Mouse (Mus musculus) midbrain, embryonic 11.5 days (tissue): Measurements from ENCODE around the gene Zdhhc17. TPM values are rescaled to one million over a fixed set of nuclear protein-coding genes. Genes with fewer than 3 reads are reported as not detected.

Source experiments
- ATAC-seq: fragments of 200-750 bp; cut with Nextera tagmentation; 2 replicates; pipeline ENCODE4 v1.8.0; 2017; ENCODE audit warnings: moderate TSS enrichment, moderate library complexity; ENCODE audit not compliant: low FRiP score
- DNase-seq: peaks from one replicate; pipeline ENCODE4 v3.0.0; 2015; ENCODE audit warnings: low spot score; ENCODE audit errors: missing footprints
- H3K27ac ChIP-seq: fragments of 300-500 bp; sonication (generic); 2 replicates; pipeline ENCODE4 v1.5.1; 2014; ENCODE audit warnings: low read depth, low read length
- H3K27me3 ChIP-seq: fragments of 300-500 bp; sonication (generic); 2 replicates; pipeline ENCODE4 v1.6.1; 2014; ENCODE audit warnings: mild to moderate bottlenecking, low read length, moderate library complexity, mixed read lengths; ENCODE audit not compliant: control insufficient read depth, insufficient read depth
- H3K36me3 ChIP-seq: fragments of 300-500 bp; sonication (generic); 2 replicates; pipeline ENCODE4 v1.6.1; 2014; ENCODE audit warnings: mild to moderate bottlenecking, low read length, moderate library complexity, mixed read lengths; ENCODE audit not compliant: control insufficient read depth, insufficient read depth
- H3K4me1 ChIP-seq: fragments of 300-500 bp; sonication (generic); 2 replicates; pipeline ENCODE4 v1.6.1; 2014; ENCODE audit warnings: low read length; ENCODE audit not compliant: control insufficient read depth, insufficient read depth
- H3K4me2 ChIP-seq: fragments of 300-500 bp; sonication (generic); 2 replicates; pipeline ENCODE4 v1.6.1; 2014; ENCODE audit warnings: mild to moderate bottlenecking, moderate library complexity
- H3K4me3 ChIP-seq: fragments of 300-500 bp; sonication (generic); 2 replicates; pipeline ENCODE4 v1.5.1; 2014; ENCODE audit warnings: low read depth, low read length
- H3K9ac ChIP-seq: fragments of 300-500 bp; sonication (generic); 2 replicates; pipeline ENCODE4 v1.6.1; 2014; ENCODE audit warnings: low read length
- H3K9me3 ChIP-seq: fragments of 300-500 bp; sonication (generic); 2 replicates; pipeline ENCODE4 v1.6.1; 2016; ENCODE audit warnings: low read length; ENCODE audit not compliant: control insufficient read depth
- whole genome bisulfite sequencing: fragments of 180-500 bp; shearing (Covaris S2); extraction: QIAGEN DNeasy Blood & Tissue Kit; methylation state at CpG from one replicate; pipeline ENCODE4 v1.1.7; 2014; 5-methylcytosine and 5-hydroxymethylcytosine counted together
- polyA plus RNA-seq: library from polyadenylated mRNA; unstranded; fragments of >200 nt; fragmentation: Nextera tagmentation; extraction: Ambion mirVana; gene quantifications from 2 replicates; pipeline ENCODE4 v1.2.1, GENCODE M21; 2014

The Zdhhc17 gene
- polyA plus RNA-seq, 1 experiment from 2014 or later = 30.3 TPM

DNA sequence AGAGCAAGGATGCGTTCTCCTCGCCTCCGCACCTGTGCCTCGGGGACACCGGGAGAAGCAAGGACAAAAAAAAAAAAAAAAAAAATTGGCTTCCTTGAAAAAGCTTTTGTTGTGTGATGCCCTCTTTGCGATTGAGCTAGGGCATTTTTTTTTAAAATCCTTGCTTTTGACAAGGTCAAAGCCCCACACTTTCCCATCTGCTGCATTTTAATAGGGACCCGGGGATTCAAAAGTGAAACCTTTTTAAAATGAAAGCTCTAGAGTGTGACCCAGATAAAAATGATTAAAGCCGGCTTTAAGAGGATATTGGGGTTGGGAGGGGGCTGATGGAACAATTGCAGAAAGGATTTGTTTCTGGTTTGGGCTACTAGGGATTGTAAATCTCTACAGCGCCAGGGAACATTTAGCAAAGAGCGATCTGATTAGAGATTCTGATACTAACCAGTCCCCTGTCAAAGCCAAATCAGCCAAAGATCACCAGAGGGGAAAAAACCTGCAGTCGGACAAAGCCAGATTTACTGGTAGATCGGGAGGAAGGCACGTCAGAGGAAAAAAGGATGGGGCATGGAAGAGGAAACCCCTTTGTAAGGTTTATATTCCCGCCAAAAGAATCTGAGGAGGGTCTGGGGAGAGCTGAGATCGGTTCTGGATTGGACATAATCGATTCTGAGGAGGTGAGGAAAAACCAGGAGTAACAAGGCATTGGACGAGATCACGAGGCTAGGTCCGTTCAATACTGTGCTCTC is 713 bp upstream of the Zdhhc17 start:
- DNase-seq = peak; percentile 97
- Histone ChIP-seq H3K9ac (peak overlapping the region; percentile 99), H3K27ac (peak overlapping the region; percentile 99), H3K4me3 (peak overlapping the region; percentile 94), H3K36me3 (no peaks in the 10 kb centered on the region), H3K4me1 (peaks cover 5% of the 10 kb centered on the region; the same call in 1 of the 2 replicates), H3K9me3 (no peaks in the 10 kb centered on the region), H3K4me2 (peak overlapping the region; percentile 49), H3K27me3 (no peaks in the 10 kb centered on the region)
- peak; percentile 41 for ATAC-seq
- WGBS = under 1% methylated on average over 19 of the region's 19 CpGs

GRCm38 (mm10) chr10:111009113-111009640 is 763 bp downstream of the Zdhhc17 start:
- H3K27ac ChIP-seq = peak overlapping the region; percentile 99
- H3K4me3 ChIP-seq = peak overlapping the region; percentile 94
- peaks cover 5% of the 10 kb centered on the region; the same call in 1 of the 2 replicates for H3K4me1 ChIP-seq
- no peak for DNase-seq
- peak overlapping the region; percentile 49 for H3K4me2 ChIP-seq
- no peaks in the 10 kb centered on the region for H3K36me3 ChIP-seq
- no peaks in the 10 kb centered on the region for H3K27me3 ChIP-seq
- no peak for ATAC-seq
- peak overlapping the region; percentile 99 for H3K9ac ChIP-seq
- WGBS = under 1% methylated on average over 28 of the region's 28 CpGs
- no peaks in the 10 kb centered on the region for H3K9me3 ChIP-seq

GRCm38 (mm10) chr10:111007687-111008086 is 2.3 kb downstream of the Zdhhc17 start:
- no peaks in the 10 kb centered on the region for H3K27me3 ChIP-seq
- WGBS = 92% methylated on average over 4 of the region's 4 CpGs
- DNase-seq (no peak), ATAC-seq (no peak)
- H3K4me2 ChIP-seq = no peak overlapping the region; the same call in 1 of the 2 replicates
- H3K9ac ChIP-seq = 0 out of 2 replicates have a peak overlapping the region, but pooled peaks have one; percentile 9
- H3K27ac ChIP-seq = no peak overlapping the region
- no peaks in the 10 kb centered on the region for H3K36me3 ChIP-seq
- H3K4me1 ChIP-seq = peaks cover 5% of the 10 kb centered on the region; the same call in 1 of the 2 replicates
- no peak overlapping the region for H3K4me3 ChIP-seq
- H3K9me3 ChIP-seq = no peaks in the 10 kb centered on the region

DNA sequence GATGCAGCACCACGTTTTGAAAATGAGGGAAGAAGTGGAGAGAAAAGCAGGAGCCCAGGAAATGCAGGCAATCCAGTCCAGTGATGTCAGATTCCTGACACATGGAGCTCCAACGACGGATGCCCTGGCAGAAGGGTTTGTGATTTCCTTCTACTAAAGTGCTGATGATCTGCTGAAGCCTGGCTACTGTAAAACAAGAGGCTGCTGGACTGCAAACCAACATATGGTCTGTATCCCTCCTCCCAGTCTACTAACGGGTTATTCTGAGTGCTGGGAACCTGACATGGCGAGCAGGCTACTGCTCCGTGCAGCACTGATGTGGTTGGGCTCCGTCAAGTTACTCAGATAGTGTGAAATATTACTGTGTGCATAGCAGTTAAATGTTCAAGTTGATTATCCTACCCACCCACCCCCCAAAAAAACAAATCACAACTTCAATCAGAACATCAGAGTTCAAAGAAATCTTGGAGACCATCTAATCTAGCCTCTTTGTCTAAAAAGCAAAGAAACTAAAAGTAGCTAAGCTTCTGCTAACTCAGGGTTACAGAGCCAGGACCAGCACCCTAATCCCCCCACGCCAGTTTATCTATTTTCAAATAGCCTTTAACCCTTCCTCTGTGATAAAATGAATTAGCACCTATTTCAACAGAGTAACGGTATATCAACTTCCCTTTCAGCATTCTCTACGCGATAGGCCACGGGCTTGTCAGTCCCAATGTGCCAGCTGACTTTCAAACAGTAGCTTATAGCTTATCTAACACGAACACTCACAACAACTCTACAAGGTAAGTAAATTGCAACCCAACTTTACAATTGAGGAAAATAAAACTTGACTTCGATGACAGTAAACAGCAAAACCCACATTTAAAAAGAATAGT is 4.1 kb downstream of the Zdhhc17 start:
- Histone ChIP-seq H3K9me3 (no peaks in the 10 kb centered on the region), H3K36me3 (no peaks in the 10 kb centered on the region), H3K9ac (no peak overlapping the region), H3K27me3 (no peaks in the 10 kb centered on the region), H3K4me1 (peaks cover 5% of the 10 kb centered on the region; the same call in 1 of the 2 replicates), H3K4me2 (no peak overlapping the region), H3K27ac (no peak overlapping the region), H3K4me3 (no peak overlapping the region)
- 84% methylated on average over 14 of the region's 14 CpGs for WGBS
- ATAC-seq (no peak), DNase-seq (no peak)

DNA sequence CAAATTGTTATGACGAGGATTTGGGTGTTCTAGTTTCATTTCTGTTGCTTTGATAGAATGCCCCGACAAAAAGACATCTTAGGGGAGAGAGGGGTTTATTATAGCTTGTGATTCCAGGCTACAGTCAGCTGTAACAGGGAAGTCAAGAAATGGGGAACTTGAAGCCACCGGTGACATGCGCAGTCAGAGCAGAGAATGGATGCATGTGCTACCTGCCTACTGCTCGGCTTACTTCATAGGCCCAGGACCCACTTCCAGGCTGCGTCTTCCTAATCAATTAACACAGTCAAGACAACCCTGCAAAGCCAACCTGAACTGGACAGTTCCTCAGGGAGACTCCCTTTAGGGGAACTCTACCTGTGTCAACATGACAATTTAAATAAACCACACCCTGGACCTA is 5.7 kb downstream of the Zdhhc17 start:
- Histone ChIP-seq H3K27me3 (no peaks in the 10 kb centered on the region), H3K9me3 (no peaks in the 10 kb centered on the region), H3K4me2 (no peak overlapping the region), H3K36me3 (no peaks in the 10 kb centered on the region), H3K9ac (no peak overlapping the region), H3K4me1 (peaks cover 5% of the 10 kb centered on the region; the same call in 1 of the 2 replicates), H3K27ac (no peak overlapping the region), H3K4me3 (no peak overlapping the region)
- ATAC-seq (no peak), DNase-seq (no peak)
- WGBS = 95% methylated on average over 6 of the region's 6 CpGs

- no peak overlapping the region for H3K27ac ChIP-seq
- no peak for DNase-seq
- ATAC-seq = no peak
- peaks cover 6% of the 10 kb centered on the region; the same call in 1 of the 2 replicates for H3K4me1 ChIP-seq
- no peak overlapping the region for H3K4me3 ChIP-seq
- no peaks in the 10 kb centered on the region for H3K36me3 ChIP-seq
- no peak overlapping the region for H3K9ac ChIP-seq
- H3K27me3 ChIP-seq = no peaks in the 10 kb centered on the region
- WGBS = 85% methylated on average over 5 of the region's 5 CpGs
- H3K9me3 ChIP-seq = no peaks in the 10 kb centered on the region
- H3K4me2 ChIP-seq = no peak overlapping the region
Observed at GRCm38 (mm10) chr10:110999201-110999600, 10.7 kb downstream of the Zdhhc17 start.

DNA sequence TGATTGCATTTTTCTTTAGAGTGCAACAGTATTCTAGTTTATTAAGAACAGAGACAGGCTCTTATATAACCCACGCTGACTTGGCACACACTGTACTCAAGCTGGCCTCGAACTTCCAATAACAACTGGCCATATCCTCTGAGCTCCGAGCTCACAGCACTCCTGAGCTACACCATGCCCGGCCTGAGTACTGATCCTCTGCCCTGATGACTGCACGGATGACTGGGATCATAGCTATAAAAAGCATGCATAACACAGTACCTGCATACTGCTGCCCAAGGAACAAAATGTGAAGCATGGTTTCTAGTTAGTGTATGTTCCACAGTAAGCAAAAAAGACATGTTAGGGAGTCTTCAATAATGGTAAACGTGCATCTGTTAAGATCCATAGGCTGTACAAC is 12.8 kb downstream of the Zdhhc17 start:
- Histone ChIP-seq H3K4me3 (no peak overlapping the region), H3K4me1 (peaks cover 10% of the 10 kb centered on the region), H3K27me3 (no peaks in the 10 kb centered on the region), H3K4me2 (no peak overlapping the region), H3K9me3 (no peaks in the 10 kb centered on the region), H3K36me3 (no peaks in the 10 kb centered on the region), H3K27ac (no peak overlapping the region), H3K9ac (no peak overlapping the region)
- ATAC-seq (no peak), DNase-seq (no peak)
- 94% methylated on average over 6 of the region's 6 CpGs for WGBS

- Histone ChIP-seq H3K4me3 (no peak overlapping the region), H3K9ac (no peak overlapping the region), H3K4me1 (peaks cover 19% of the 10 kb centered on the region), H3K4me2 (no peak overlapping the region), H3K27me3 (no peaks in the 10 kb centered on the region), H3K36me3 (no peaks in the 10 kb centered on the region), H3K27ac (no peak overlapping the region), H3K9me3 (no peaks in the 10 kb centered on the region)
- no peak for DNase-seq
- 69% methylated on average over 5 of the region's 5 CpGs for WGBS
- ATAC-seq = no peak
Observed at GRCm38 (mm10) chr10:110994761-110995160, 15.2 kb downstream of the Zdhhc17 start.
